Mouse (Mus musculus) telencephalon, adult 2 months (tissue): ENCODE results near the gene S1pr4.

Experiments
- DNase-seq: peaks from one replicate; pipeline ENCODE4 v3.0.0-alpha.2; 2011; ENCODE audit warnings: low read depth, low spot score

Gene S1pr4

GRCm38 (mm10) chr10:81519227-81519977 lies 19.5 kb upstream of the S1pr4 start:
- peak; percentile 29 for DNase-seq

- DNase-seq: no peak
Observed at GRCm38 (mm10) chr10:81518546-81518945, 18.6 kb upstream of the S1pr4 start.

GRCm38 (mm10) chr10:81517227-81517626 lies 17.3 kb upstream of the S1pr4 start:
- DNase-seq: no peak

- DNase-seq: no peak
Observed at GRCm38 (mm10) chr10:81513798-81514197, 13.9 kb upstream of the S1pr4 start.

- DNase-seq: no peak
Observed at GRCm38 (mm10) chr10:81510246-81510810, 10.4 kb upstream of the S1pr4 start.

- no peak for DNase-seq
Observed at GRCm38 (mm10) chr10:81507691-81508489, 8.0 kb upstream of the S1pr4 start.

- DNase-seq: no peak
Observed at GRCm38 (mm10) chr10:81507095-81507494, 7.2 kb upstream of the S1pr4 start.

GRCm38 (mm10) chr10:81505016-81505664 lies 5.2 kb upstream of the S1pr4 start:
- no peak for DNase-seq

GRCm38 (mm10) chr10:81502658-81503057 lies 2.7 kb upstream of the S1pr4 start:
- DNase-seq: no peak

- DNase-seq: no peak
Observed at GRCm38 (mm10) chr10:81501863-81502262, 1.9 kb upstream of the S1pr4 start.

GRCm38 (mm10) chr10:81499250-81499901 lies 556 bp downstream of the S1pr4 start:
- DNase-seq: no peak

GRCm38 (mm10) chr10:81498316-81499249 lies 1.3 kb downstream of the S1pr4 start:
- no peak for DNase-seq

- no peak for DNase-seq
Observed at GRCm38 (mm10) chr10:81497401-81498270, 2.3 kb downstream of the S1pr4 start.

- DNase-seq: no peak
Observed at GRCm38 (mm10) chr10:81496969-81497368, 3.0 kb downstream of the S1pr4 start.

- peak; percentile 99 for DNase-seq
Observed at GRCm38 (mm10) chr10:81496264-81496901, 3.5 kb downstream of the S1pr4 start, which contains the start of gene Ncln. Gene Ncln, minus strand, starts transcription at chr10:81496392.

- no peak for DNase-seq
Observed at GRCm38 (mm10) chr10:81495616-81496263, 4.2 kb downstream of the S1pr4 start.

- no peak for DNase-seq
Observed at GRCm38 (mm10) chr10:81495151-81495550, 4.8 kb downstream of the S1pr4 start.
